Mouse (Mus musculus): ENCODE data around the gene Papss2. TPM values are rescaled to one million over a fixed set of nuclear protein-coding genes. Genes with fewer than 3 reads are reported as not detected.

Papss2 gene
- polyA plus RNA-seq, 1 experiment from 2014 or later, result 5.5 TPM

DNA sequence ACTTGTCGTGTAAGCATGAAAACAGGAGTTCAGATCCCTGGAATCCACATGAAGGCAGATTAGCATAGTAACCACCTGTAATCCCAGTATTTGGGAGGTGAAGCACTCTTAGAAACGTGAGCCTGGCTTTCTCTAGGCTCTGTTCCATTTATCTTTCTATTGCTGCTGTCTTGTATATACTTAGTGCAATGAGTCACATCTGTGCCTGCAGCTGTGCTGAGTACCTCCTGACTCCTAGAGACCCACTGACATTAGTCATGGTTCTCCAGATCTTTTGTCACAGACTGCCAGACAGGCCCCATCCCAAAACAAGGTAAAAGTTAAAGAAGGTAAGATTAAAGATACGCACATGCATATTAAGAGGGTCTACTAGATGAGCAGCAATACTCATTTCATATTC, 106.6 kb downstream of the Papss2 start:
- no peak for ATAC-seq (replicated peaks; ENCODE audit: insufficient number of reproducible peaks, low FRiP score, low TSS enrichment, low read depth)
- H3K9ac ChIP-seq (replicated peaks; ENCODE audit: low read length), result no peak overlapping the region
- H3K4me1 ChIP-seq (ENCODE audit: control insufficient read depth, insufficient read depth, low read length), result no peaks in the 10 kb centered on the region
- peaks cover 3% of the 10 kb centered on the region; the same call in 1 of the 2 replicates for H3K36me3 ChIP-seq (replicated peaks; ENCODE audit: control insufficient read depth, insufficient read depth, low read depth, low read length)
- whole genome bisulfite sequencing, result 84% methylated on average over 3 of the region's 3 CpGs
- no peak overlapping the region for H3K27ac ChIP-seq (replicated peaks; ENCODE audit: low read depth, low read length)
- H3K4me2 ChIP-seq (ENCODE audit: low read depth, low read length), result no peak overlapping the region
- no peaks in the 10 kb centered on the region for H3K9me3 ChIP-seq (replicated peaks; ENCODE audit: control insufficient read depth, low read length)
- H3K4me3 ChIP-seq (ENCODE audit: low read depth, low read length), result no peak overlapping the region
- no peaks in the 10 kb centered on the region for H3K27me3 ChIP-seq (ENCODE audit: control insufficient read depth, insufficient read depth, low read length)
- no peak for DNase-seq (ENCODE audit: low spot score)

DNA sequence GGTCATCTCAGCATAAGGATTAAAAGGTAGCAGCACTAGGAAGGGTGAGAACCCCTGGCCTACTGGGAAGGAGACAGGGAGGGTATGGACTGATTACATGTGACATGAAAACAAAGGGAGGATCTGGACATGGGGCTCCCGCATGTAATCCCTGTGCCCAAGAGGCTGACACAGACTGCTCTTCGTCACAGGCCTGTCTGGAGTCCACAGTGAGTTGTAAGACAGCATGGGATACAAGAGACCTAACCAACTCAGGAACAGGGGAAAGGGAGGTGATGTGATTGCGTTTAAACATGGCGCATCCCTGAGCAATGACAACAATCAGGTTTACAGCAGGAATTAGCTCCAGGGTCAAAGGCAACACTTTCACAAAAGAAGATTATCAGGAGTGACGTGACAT, 113.4 kb downstream of the Papss2 start:
- no peak for ATAC-seq (replicated peaks; ENCODE audit: insufficient number of reproducible peaks, low FRiP score, low TSS enrichment, low read depth)
- WGBS, result 92% methylated on average over 5 of the region's 5 CpGs

DNA sequence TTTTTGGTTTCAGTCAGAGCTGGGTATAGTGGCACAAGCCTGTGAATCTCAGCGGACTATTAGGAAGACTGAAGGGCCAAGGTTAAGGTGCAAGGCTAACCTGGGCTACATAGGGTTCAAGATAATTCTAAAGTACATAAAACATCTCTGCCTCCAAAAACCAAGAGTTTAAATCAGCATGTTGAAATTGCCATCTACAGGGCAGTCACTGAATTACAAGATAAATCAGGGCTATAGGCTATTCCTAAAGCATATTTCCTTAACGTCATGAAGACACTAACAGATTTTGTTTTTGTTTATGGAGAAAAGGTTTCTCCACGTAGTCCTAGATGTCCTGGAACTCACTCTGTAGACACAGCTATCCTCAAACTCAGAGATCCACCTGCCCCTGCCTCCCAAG, 114.7 kb downstream of the Papss2 start:
- WGBS, result 73% methylated on average over 3 of the region's 3 CpGs
- ATAC-seq (replicated peaks; ENCODE audit: insufficient number of reproducible peaks, low FRiP score, low TSS enrichment, low read depth), result no peak
- no peak overlapping the region for H3K4me3 ChIP-seq (ENCODE audit: low read depth, low read length)
- no peak overlapping the region for H3K27ac ChIP-seq (replicated peaks; ENCODE audit: low read depth, low read length)
- H3K27me3 ChIP-seq (ENCODE audit: control insufficient read depth, insufficient read depth, low read length), result no peaks in the 10 kb centered on the region
- H3K9me3 ChIP-seq (replicated peaks; ENCODE audit: control insufficient read depth, low read length), result no peaks in the 10 kb centered on the region
- H3K9ac ChIP-seq (replicated peaks; ENCODE audit: low read length), result no peak overlapping the region
- no peak overlapping the region for H3K4me2 ChIP-seq (ENCODE audit: low read depth, low read length)
- H3K4me1 ChIP-seq (ENCODE audit: control insufficient read depth, insufficient read depth, low read length), result no peaks in the 10 kb centered on the region
- peak; percentile 53 for DNase-seq (ENCODE audit: low spot score)
- no peaks in the 10 kb centered on the region for H3K36me3 ChIP-seq (replicated peaks; ENCODE audit: control insufficient read depth, insufficient read depth, low read depth, low read length)

More for the DNA sequence above, 113.4 kb downstream of the Papss2 start:
- Histone ChIP-seq H3K4me3 (ENCODE audit: low read depth, low read length) (no peak overlapping the region), H3K27me3 (ENCODE audit: control insufficient read depth, insufficient read depth, low read length) (no peaks in the 10 kb centered on the region), H3K4me1 (ENCODE audit: control insufficient read depth, insufficient read depth, low read length) (no peaks in the 10 kb centered on the region), H3K36me3 (replicated peaks; ENCODE audit: control insufficient read depth, insufficient read depth, low read depth, low read length) (no peaks in the 10 kb centered on the region; the same call in 1 of the 2 replicates), H3K4me2 (ENCODE audit: low read depth, low read length) (no peak overlapping the region), H3K27ac (replicated peaks; ENCODE audit: low read depth, low read length) (no peak overlapping the region), H3K9me3 (replicated peaks; ENCODE audit: control insufficient read depth, low read length) (no peaks in the 10 kb centered on the region), H3K9ac (replicated peaks; ENCODE audit: low read length) (no peak overlapping the region)
- no peak for DNase-seq (ENCODE audit: low spot score)

DNA sequence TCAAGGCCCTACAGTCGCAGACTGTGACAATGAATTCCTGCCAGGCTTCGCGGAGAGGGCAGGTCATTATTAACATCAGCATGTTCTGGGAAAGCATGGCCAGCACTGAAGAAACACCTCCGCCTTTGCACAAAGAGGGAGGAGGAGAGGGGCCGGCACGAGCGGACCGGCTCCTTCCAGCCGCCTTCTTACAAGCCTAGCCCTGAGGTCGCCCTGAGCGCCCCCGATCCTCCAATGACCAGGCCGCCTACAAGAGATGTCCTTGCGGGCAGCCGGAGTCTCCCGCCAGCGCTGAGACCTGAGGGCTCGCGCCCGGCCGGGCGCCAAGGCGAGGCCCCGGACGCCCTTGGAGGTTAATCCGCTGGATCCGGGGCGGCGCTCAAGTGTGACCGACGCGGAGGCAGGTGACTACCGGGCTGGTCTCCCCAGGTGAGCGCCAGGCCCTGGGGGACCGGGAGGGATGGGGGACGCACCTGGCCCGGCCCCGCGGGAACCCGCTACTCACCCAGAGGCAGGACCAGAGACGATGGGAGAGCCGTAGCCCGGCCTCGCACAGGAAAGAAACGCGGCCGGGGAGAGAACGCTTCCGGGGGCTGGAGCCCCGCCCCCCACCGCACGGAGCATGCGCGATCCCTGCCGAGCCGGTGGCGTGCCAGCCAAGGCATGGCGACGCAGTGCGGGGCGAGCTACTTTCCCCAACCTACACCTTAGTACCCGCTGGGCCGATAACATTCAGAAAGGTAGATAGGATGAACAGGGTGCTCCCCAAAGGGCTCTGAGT, 116.4 kb downstream of the Papss2 start:
- Histone ChIP-seq H3K4me2 (ENCODE audit: low read depth, low read length) (peak overlapping the region; percentile 74), H3K27me3 (ENCODE audit: control insufficient read depth, insufficient read depth, low read length) (no peaks in the 10 kb centered on the region), H3K9ac (replicated peaks; ENCODE audit: low read length) (peak overlapping the region; percentile 94), H3K4me1 (ENCODE audit: control insufficient read depth, insufficient read depth, low read length) (no peaks in the 10 kb centered on the region), H3K4me3 (ENCODE audit: low read depth, low read length) (peak overlapping the region; percentile 90), H3K9me3 (replicated peaks; ENCODE audit: control insufficient read depth, low read length) (no peaks in the 10 kb centered on the region), H3K27ac (replicated peaks; ENCODE audit: low read depth, low read length) (peak overlapping the region; percentile 78), H3K36me3 (replicated peaks; ENCODE audit: control insufficient read depth, insufficient read depth, low read depth, low read length) (no peaks in the 10 kb centered on the region)
- ATAC-seq (replicated peaks; ENCODE audit: insufficient number of reproducible peaks, low FRiP score, low TSS enrichment, low read depth) (peak; percentile 96), DNase-seq (ENCODE audit: low spot score) (peak; percentile 93)
- WGBS, result under 1% methylated on average over 63 of the region's 63 CpGs

DNA sequence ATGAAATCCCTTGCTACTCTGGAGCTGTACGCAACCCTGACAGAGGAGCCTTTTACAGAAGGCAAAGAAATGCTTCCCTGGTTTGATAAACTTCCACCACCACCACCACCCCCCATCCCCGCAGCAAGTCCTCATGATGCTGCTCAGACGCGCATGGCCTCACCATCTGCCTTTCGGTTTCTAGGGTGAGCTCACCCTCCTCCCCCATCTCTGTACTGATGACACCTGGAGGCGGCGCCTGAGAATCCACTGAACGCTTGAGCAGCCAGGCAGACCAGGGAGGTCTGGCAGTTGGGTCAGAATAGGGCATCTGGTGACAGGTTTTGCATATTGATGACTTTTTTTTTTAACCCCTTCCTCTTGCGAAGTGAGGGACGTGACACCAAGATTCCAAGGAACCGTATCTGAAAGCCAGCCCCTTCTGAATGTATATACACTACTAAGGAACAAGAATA, 117.0 kb downstream of the Papss2 start:
- Histone ChIP-seq H3K27ac (replicated peaks; ENCODE audit: low read depth, low read length) (no peak overlapping the region), H3K9me3 (replicated peaks; ENCODE audit: control insufficient read depth, low read length) (no peaks in the 10 kb centered on the region), H3K36me3 (replicated peaks; ENCODE audit: control insufficient read depth, insufficient read depth, low read depth, low read length) (no peaks in the 10 kb centered on the region), H3K4me2 (ENCODE audit: low read depth, low read length) (peak overlapping the region; percentile 74), H3K4me3 (ENCODE audit: low read depth, low read length) (peak overlapping the region; percentile 90), H3K4me1 (ENCODE audit: control insufficient read depth, insufficient read depth, low read length) (no peaks in the 10 kb centered on the region), H3K9ac (replicated peaks; ENCODE audit: low read length) (peak overlapping the region; percentile 94), H3K27me3 (ENCODE audit: control insufficient read depth, insufficient read depth, low read length) (no peaks in the 10 kb centered on the region)
- 1% methylated on average over 11 of the region's 11 CpGs for WGBS
- DNase-seq (ENCODE audit: low spot score) (peak; percentile 79), ATAC-seq (replicated peaks; ENCODE audit: insufficient number of reproducible peaks, low FRiP score, low TSS enrichment, low read depth) (peak; percentile 81)

DNA sequence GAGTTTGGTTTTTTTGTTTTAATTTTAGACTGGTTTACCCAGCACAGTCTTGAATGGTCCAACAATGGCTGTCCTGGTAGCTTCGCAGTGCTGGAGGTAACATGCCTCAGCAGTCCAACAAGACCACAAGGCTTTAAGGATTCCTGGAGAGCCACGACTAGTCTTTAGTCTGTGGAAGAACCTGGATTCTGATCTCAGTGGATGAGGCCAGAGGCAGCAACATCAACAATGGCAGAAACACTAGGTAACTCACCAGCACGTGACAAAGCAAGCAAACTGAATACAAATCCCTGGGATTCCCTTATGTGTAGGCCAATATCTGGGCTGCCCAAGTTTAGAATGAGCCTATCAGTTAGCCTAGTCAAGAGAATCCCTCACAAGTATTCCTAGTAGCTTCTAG, 117.9 kb downstream of the Papss2 start:
- no peak for ATAC-seq (replicated peaks; ENCODE audit: insufficient number of reproducible peaks, low FRiP score, low TSS enrichment, low read depth)
- WGBS, result 76% methylated on average over 3 of the region's 3 CpGs
- H3K4me1 ChIP-seq (ENCODE audit: control insufficient read depth, insufficient read depth, low read length), result no peaks in the 10 kb centered on the region
- H3K9ac ChIP-seq (replicated peaks; ENCODE audit: low read length), result no peak overlapping the region
- H3K36me3 ChIP-seq (replicated peaks; ENCODE audit: control insufficient read depth, insufficient read depth, low read depth, low read length), result no peaks in the 10 kb centered on the region
- no peaks in the 10 kb centered on the region for H3K9me3 ChIP-seq (replicated peaks; ENCODE audit: control insufficient read depth, low read length)
- H3K4me3 ChIP-seq (ENCODE audit: low read depth, low read length), result no peak overlapping the region
- H3K27me3 ChIP-seq (ENCODE audit: control insufficient read depth, insufficient read depth, low read length), result no peaks in the 10 kb centered on the region
- H3K4me2 ChIP-seq (ENCODE audit: low read depth, low read length), result no peak overlapping the region
- H3K27ac ChIP-seq (replicated peaks; ENCODE audit: low read depth, low read length), result no peak overlapping the region
- DNase-seq (ENCODE audit: low spot score), result no peak

DNA sequence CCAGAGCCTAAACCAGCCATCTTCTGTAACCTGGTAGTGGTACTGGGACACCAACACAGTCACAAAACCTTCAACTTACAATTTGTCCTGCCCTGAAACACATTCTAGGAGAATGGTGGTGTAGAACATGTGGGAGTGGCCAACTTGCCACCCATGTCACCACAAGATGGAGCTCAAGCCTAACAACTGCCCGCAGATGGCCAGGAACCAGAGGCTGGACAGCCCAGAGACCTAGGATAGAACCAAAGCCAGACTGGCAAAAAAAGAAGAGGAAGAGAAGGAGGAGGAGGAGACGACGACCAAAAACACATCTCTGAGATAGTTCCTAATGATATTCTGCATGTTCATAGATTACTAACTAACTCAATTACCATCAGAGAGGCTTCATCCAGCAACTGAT, 119.6 kb downstream of the Papss2 start:
- ATAC-seq (replicated peaks; ENCODE audit: insufficient number of reproducible peaks, low FRiP score, low TSS enrichment, low read depth) (no peak), DNase-seq (ENCODE audit: low spot score) (peak; percentile 75)
- 8% methylated on average over 3 of the region's 3 CpGs for WGBS
- Histone ChIP-seq H3K9ac (replicated peaks; ENCODE audit: low read length) (no peak overlapping the region), H3K4me3 (ENCODE audit: low read depth, low read length) (no peak overlapping the region), H3K4me2 (ENCODE audit: low read depth, low read length) (no peak overlapping the region), H3K36me3 (replicated peaks; ENCODE audit: control insufficient read depth, insufficient read depth, low read depth, low read length) (no peaks in the 10 kb centered on the region), H3K4me1 (ENCODE audit: control insufficient read depth, insufficient read depth, low read length) (no peaks in the 10 kb centered on the region), H3K27ac (replicated peaks; ENCODE audit: low read depth, low read length) (no peak overlapping the region), H3K27me3 (ENCODE audit: control insufficient read depth, insufficient read depth, low read length) (no peaks in the 10 kb centered on the region), H3K9me3 (replicated peaks; ENCODE audit: control insufficient read depth, low read length) (no peaks in the 10 kb centered on the region)

DNA sequence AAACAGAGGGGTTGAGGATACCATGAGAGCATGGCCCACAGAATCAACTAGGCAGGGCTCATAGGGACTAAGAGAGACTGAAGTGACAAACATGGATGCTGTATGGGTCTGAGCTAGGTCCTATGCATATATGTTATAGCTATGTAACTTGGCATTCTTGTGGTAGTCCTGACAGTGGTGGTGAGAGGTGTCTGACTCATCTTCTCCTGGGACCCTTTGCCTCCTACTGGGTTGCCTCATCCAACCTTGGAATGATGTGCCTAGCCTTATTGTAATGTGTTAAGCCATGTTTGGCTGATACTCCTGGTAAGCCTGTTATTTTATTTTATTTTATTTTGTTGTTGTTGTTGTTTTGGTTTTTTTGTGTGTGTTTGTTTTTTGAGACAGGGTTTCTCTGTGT, 120.1 kb downstream of the Papss2 start:
- Histone ChIP-seq H3K36me3 (replicated peaks; ENCODE audit: control insufficient read depth, insufficient read depth, low read depth, low read length) (no peaks in the 10 kb centered on the region), H3K27me3 (ENCODE audit: control insufficient read depth, insufficient read depth, low read length) (no peaks in the 10 kb centered on the region), H3K9ac (replicated peaks; ENCODE audit: low read length) (no peak overlapping the region), H3K9me3 (replicated peaks; ENCODE audit: control insufficient read depth, low read length) (no peaks in the 10 kb centered on the region), H3K4me2 (ENCODE audit: low read depth, low read length) (no peak overlapping the region), H3K4me3 (ENCODE audit: low read depth, low read length) (no peak overlapping the region), H3K27ac (replicated peaks; ENCODE audit: low read depth, low read length) (no peak overlapping the region), H3K4me1 (ENCODE audit: control insufficient read depth, insufficient read depth, low read length) (no peaks in the 10 kb centered on the region)
- DNase-seq (ENCODE audit: low spot score), result no peak
- ATAC-seq (replicated peaks; ENCODE audit: insufficient number of reproducible peaks, low FRiP score, low TSS enrichment, low read depth), result no peak

All from embryonic facial prominence, embryonic 11.5 days (tissue).